Mouse (Mus musculus) heart, embryonic 11.5 days (tissue): Measurements from ENCODE around the gene Senp2. TPM values are rescaled to one million over a fixed set of nuclear protein-coding genes. Genes with fewer than 3 reads are reported as not detected.

Source experiments
- ATAC-seq: fragments of 200-750 bp; cut with Nextera tagmentation; replicated peaks from 2 replicates; pipeline ENCODE4 v1.8.0; 2017; ENCODE audit warnings: moderate library complexity; ENCODE audit not compliant: insufficient number of reproducible peaks, low FRiP score, low TSS enrichment
- H3K27ac ChIP-seq: fragments of 300-500 bp; sonication (generic); 2 replicates; pipeline ENCODE4 v1.5.1; 2014; ENCODE audit warnings: mild to moderate bottlenecking, low read depth, low read length
- H3K27me3 ChIP-seq: fragments of 300-500 bp; sonication (generic); 2 replicates; pipeline ENCODE4 v1.6.1; 2014; ENCODE audit warnings: mild to moderate bottlenecking, low read length, mixed read lengths; ENCODE audit not compliant: control insufficient read depth, insufficient read depth
- H3K36me3 ChIP-seq: fragments of 300-500 bp; sonication (generic); 2 replicates; pipeline ENCODE4 v1.6.1; 2014; ENCODE audit warnings: mild to moderate bottlenecking, low read length, moderate library complexity, mixed read lengths; ENCODE audit not compliant: control insufficient read depth, insufficient read depth
- H3K4me1 ChIP-seq: fragments of 300-500 bp; sonication (generic); 2 replicates; pipeline ENCODE4 v1.6.1; 2014; ENCODE audit warnings: low read length; ENCODE audit not compliant: control insufficient read depth, insufficient read depth
- H3K4me2 ChIP-seq: fragments of 300-500 bp; sonication (generic); 2 replicates; pipeline ENCODE4 v1.6.1; 2014; ENCODE audit warnings: mild to moderate bottlenecking, moderate library complexity
- H3K4me3 ChIP-seq: fragments of 300-500 bp; sonication (generic); 2 replicates; pipeline ENCODE4 v1.5.1; 2014; ENCODE audit warnings: low read depth, low read length
- H3K9ac ChIP-seq: fragments of 300-500 bp; sonication (generic); 2 replicates; pipeline ENCODE4 v1.6.1; 2014; ENCODE audit warnings: mild to moderate bottlenecking, low read depth, low read length, moderate library complexity
- H3K9me3 ChIP-seq: fragments of 300-500 bp; sonication (generic); replicated peaks from 2 replicates; pipeline ENCODE4 v1.6.1; 2016; ENCODE audit warnings: low read length; ENCODE audit not compliant: control insufficient read depth
- WGBS: fragments of 180-500 bp; shearing (Covaris S2); extraction: QIAGEN DNeasy Blood & Tissue Kit; methylation state at CpG from one replicate; pipeline ENCODE4 v1.1.7; 2014; ENCODE audit not compliant: insufficient replicate concordance; 5-methylcytosine and 5-hydroxymethylcytosine counted together
- polyA plus RNA-seq: library from polyadenylated mRNA; unstranded; fragments of >200 nt; fragmentation: Nextera tagmentation; extraction: Ambion mirVana; gene quantifications from 2 replicates; pipeline ENCODE4 v1.2.1, GENCODE M21; 2014

Senp2 gene
- polyA plus RNA-seq, 1 experiment from 2014 or later, result 39.7 TPM

DNA sequence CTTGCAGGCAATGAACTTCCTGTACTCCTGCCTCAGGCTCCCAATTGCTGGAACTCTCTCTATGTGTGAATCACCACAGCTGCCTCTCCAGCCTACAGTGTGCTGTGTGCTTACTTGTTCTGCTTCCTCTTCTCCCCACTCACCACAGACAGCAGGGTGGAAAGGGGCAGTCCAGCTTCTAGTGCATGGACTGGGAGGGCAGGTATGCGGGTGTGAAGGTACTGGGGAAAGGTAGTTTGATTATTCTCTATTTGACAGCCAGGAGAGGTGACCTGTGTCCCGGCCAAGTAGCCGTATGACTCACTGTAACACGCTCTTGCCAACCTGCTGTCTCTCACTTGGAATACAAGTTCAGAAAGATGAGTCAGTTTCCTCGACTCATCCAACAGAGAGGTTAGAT lies 11.2 kb upstream of the Senp2 start:
- H3K4me3 ChIP-seq, result no peak overlapping the region
- WGBS, result 74% methylated on average over 5 of the region's 5 CpGs
- H3K27ac ChIP-seq, result no peak overlapping the region
- ATAC-seq, result no peak
- H3K27me3 ChIP-seq, result 0 out of 2 replicates have a peak, but pooled peaks cover 2% of the 10 kb centered on the region
- H3K4me1 ChIP-seq, result peaks cover 11% of the 10 kb centered on the region; the same call in 1 of the 2 replicates
- H3K9ac ChIP-seq, result no peak overlapping the region
- no peaks in the 10 kb centered on the region for H3K9me3 ChIP-seq
- H3K36me3 ChIP-seq, result no peaks in the 10 kb centered on the region
- H3K4me2 ChIP-seq, result no peak overlapping the region

DNA sequence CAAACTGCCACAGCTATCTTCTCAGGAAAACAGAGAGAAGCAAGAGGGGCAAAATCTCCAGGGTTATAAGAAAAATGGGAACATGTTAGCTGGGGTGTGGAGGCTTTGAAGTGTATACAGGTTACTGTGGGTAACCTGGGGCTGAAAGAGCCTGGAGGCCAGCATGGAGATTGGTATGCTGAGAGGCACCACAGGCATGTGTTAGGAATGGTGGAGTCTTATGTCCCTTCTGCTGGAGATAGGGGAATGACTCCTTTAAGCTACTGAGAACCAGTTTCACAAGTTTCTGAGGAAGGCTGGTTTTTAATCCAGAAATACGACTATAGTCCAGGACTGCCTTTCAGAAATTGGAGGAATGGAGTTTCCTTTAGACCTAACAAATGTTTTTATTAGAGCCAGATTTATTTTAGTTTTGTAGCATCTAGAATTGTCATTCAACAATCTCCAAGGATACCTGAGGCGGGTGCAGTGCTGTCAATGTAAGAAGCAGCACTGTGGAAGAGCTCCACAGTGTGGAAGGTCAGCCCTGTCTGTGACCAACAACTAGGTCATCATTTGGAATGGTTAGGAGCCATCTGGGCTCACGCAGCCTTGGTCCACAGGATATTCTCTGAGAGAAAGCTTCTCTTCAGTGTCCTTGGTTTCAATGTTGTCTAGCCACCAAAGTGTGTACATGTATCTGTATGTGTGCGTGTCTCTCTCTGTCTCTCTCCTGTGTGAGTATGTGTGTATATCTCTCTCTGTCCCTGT lies 9.2 kb upstream of the Senp2 start:
- H3K27ac ChIP-seq, result no peak overlapping the region
- no peak overlapping the region for H3K4me3 ChIP-seq
- ATAC-seq, result no peak
- H3K4me1 ChIP-seq, result peaks cover 11% of the 10 kb centered on the region; the same call in 1 of the 2 replicates
- H3K9me3 ChIP-seq, result no peaks in the 10 kb centered on the region
- no peak overlapping the region for H3K4me2 ChIP-seq
- 0 out of 2 replicates have a peak, but pooled peaks cover 2% of the 10 kb centered on the region for H3K27me3 ChIP-seq
- H3K9ac ChIP-seq, result no peak overlapping the region
- WGBS, result 77% methylated on average over 4 of the region's 4 CpGs
- H3K36me3 ChIP-seq, result no peaks in the 10 kb centered on the region

DNA sequence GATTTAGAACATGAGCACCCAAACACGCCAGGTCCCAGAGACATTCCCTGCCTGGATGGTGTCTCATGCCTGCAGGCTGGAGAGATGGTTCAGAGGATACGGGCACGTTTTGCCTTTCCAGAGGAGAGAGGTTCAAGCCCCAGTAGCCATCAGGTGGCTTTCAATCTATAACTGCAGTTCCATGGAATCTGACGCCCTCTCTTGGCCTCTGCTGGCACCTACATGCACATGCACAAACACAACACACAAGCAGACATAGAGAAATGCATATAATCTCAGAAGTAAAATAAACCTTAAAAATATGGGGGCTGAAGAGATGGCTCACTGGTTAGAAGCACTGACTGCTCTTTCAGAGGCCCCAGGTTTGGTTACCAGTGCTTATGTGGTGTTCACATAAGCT lies 8.1 kb upstream of the Senp2 start:
- no peaks in the 10 kb centered on the region for H3K36me3 ChIP-seq
- no peak for ATAC-seq

DNA sequence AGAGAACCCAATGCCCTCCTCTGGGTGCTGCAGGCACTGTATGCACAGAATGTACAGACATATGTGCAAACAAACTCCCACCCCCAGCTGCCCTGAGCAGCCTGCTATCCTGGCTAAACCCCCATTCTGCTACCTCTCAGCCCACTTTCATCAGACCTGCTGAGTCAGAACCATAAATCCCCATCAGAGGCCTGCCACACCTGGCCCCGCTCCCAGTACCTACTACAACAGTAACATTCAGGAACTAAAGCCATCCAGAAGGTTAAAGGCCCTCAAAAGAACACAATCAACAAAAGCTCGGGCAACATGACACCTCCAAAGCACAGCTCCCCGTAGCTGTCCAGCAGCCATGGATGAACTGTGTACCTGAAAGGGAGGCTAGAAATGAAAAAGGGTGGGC lies 7.7 kb upstream of the Senp2 start:
- H3K4me1 ChIP-seq, result peaks cover 5% of the 10 kb centered on the region; the same call in 1 of the 2 replicates
- no peak overlapping the region for H3K4me2 ChIP-seq
- no peak overlapping the region for H3K4me3 ChIP-seq
- H3K9ac ChIP-seq, result no peak overlapping the region
- ATAC-seq, result no peak
- H3K27me3 ChIP-seq, result 0 out of 2 replicates have a peak, but pooled peaks cover 2% of the 10 kb centered on the region
- no peaks in the 10 kb centered on the region for H3K9me3 ChIP-seq
- H3K36me3 ChIP-seq, result no peaks in the 10 kb centered on the region
- no peak overlapping the region for H3K27ac ChIP-seq
- WGBS, result 57% methylated on average over 3 of the region's 3 CpGs

More for the DNA sequence above, 8.1 kb upstream of the Senp2 start:
- no peak overlapping the region for H3K4me2 ChIP-seq
- no peak overlapping the region for H3K4me3 ChIP-seq
- H3K27ac ChIP-seq, result no peak overlapping the region
- peaks cover 8% of the 10 kb centered on the region; the same call in 1 of the 2 replicates for H3K4me1 ChIP-seq
- WGBS, result 58% methylated on average over 4 of the region's 4 CpGs
- H3K9ac ChIP-seq, result no peak overlapping the region
- no peaks in the 10 kb centered on the region for H3K9me3 ChIP-seq
- H3K27me3 ChIP-seq, result 0 out of 2 replicates have a peak, but pooled peaks cover 2% of the 10 kb centered on the region

DNA sequence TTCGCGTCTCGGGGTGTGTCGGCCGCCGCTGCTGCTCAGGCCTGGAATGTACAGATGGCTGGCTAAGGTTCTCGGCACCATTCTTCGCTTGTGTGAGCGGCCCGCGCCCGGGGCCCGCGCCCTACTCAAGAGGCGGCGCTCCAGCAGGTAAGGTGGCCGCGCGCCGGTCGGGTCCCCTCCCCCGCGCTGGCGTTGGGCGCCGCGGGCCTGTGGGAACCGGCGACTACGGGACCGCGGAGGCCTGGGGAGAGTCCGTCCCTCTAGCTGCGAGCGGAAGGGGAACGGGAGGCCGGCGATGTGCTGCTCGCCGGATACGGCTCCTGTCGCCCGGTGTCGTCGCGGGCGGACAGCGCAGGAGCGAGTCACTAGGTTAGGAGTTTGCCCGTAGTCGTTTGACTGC lies 312 bp downstream of the Senp2 start:
- Histone ChIP-seq H3K36me3 (no peaks in the 10 kb centered on the region), H3K4me3 (peak overlapping the region; percentile 98), H3K4me2 (peak overlapping the region; percentile 86), H3K27me3 (no peaks in the 10 kb centered on the region), H3K9ac (peak overlapping the region; percentile 94), H3K9me3 (no peaks in the 10 kb centered on the region), H3K27ac (peak overlapping the region; percentile 76), H3K4me1 (peaks cover 3% of the 10 kb centered on the region)
- 0% methylated on average over 38 of the region's 51 CpGs for WGBS
- ATAC-seq, result peak; percentile 70

DNA sequence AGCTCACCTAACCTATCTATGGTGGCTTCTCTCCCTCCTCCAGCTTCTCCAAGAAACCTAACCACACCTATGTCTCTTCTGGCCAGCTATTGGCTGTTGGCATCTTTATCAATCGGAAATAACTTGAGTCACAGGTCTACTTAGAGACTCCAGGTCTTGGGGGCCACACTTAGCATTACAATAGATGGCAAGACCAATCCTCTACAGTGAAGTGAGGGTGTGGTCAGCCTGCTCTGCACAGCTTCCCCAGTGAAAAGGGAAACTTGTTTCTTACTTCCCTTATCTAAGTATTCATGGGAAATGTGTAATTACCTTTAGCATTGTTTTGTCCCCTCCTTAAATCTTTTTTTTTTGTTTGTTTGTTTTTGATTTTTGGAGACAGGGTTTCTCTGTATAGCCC lies 6.3 kb downstream of the Senp2 start:
- H3K27ac ChIP-seq, result no peak overlapping the region
- WGBS, result 85% methylated on average over 1 of the region's 1 CpGs
- no peak for ATAC-seq
- no peak overlapping the region for H3K4me2 ChIP-seq
- no peak overlapping the region for H3K9ac ChIP-seq
- H3K36me3 ChIP-seq, result peaks cover 14% of the 10 kb centered on the region
- no peaks in the 10 kb centered on the region for H3K9me3 ChIP-seq
- no peaks in the 10 kb centered on the region for H3K27me3 ChIP-seq
- H3K4me1 ChIP-seq, result no peaks in the 10 kb centered on the region
- H3K4me3 ChIP-seq, result no peak overlapping the region

DNA sequence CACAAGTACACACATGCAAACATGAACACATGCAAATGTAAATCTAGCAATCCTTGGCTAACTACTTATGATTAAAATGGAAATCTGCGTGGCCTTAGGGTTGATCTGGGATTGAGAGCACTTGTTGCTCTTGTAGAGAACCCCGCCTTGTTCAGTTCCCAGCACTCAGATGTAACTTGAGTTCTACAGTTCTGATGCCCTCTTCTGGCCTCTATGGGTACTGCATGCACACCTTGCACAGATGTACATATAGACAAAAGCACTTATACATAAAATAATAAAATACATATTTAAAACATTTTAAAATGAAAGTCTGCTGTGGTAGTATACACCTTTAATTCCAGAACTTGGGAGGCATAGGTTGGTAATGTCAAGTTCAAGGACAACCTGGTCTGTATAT lies 12.8 kb downstream of the Senp2 start:
- Histone ChIP-seq H3K27ac (no peak overlapping the region), H3K36me3 (peaks cover 21% of the 10 kb centered on the region), H3K27me3 (no peaks in the 10 kb centered on the region), H3K9me3 (peaks cover 3% of the 10 kb centered on the region), H3K4me2 (no peak overlapping the region), H3K9ac (no peak overlapping the region), H3K4me3 (no peak overlapping the region), H3K4me1 (no peaks in the 10 kb centered on the region)
- no peak for ATAC-seq
- WGBS, result 97% methylated on average over 2 of the region's 2 CpGs

DNA sequence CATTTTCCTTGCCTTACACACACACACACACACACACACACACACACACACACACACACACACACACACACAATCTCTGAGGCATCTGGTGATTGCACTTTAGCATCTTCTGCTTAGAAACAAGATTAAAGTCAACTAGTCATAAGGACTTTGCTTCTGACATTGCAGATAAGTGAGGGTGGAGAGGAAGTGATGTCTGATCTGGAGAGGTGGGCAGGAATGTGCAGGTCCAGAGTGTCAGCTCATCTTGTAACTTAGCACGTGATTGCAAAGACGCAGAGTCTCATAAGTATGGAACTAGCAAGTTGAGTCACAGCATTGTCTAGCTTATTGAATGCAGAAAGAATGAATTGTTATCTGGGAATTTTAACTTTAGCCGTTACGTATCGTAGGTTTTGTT lies 18.2 kb downstream of the Senp2 start:
- no peak overlapping the region for H3K4me3 ChIP-seq
- 86% methylated on average over 5 of the region's 5 CpGs for WGBS
- H3K9me3 ChIP-seq, result no peaks in the 10 kb centered on the region
- H3K4me1 ChIP-seq, result no peaks in the 10 kb centered on the region
- H3K9ac ChIP-seq, result no peak overlapping the region
- no peak overlapping the region for H3K4me2 ChIP-seq
- no peak overlapping the region for H3K27ac ChIP-seq
- no peaks in the 10 kb centered on the region for H3K27me3 ChIP-seq
- ATAC-seq, result no peak
- H3K36me3 ChIP-seq, result peaks cover 25% of the 10 kb centered on the region

DNA sequence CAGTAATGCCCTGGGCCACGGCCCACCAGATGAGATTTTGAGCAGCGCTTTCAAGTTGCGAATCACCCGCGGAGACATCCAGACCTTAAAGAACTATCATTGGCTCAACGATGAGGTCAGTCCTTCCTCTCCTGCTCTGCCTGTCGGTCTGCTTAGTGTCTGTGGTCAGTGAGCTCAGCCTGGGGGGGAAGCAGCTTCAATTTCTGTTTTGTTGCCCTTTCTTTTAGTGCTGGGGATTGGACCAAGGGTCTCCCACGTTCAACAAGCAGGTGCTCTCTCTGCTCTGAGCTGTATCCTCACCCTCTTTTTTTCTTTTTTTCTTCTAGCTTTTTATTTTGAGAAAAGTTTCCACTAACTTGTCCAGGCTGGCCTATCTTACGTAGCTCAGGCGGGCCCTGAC lies 29.3 kb downstream of the Senp2 start:
- no peak for ATAC-seq
- Histone ChIP-seq H3K4me2 (no peak overlapping the region), H3K4me1 (no peaks in the 10 kb centered on the region), H3K36me3 (0 out of 2 replicates have a peak, but pooled peaks cover 6% of the 10 kb centered on the region), H3K9ac (no peak overlapping the region), H3K27ac (no peak overlapping the region), H3K4me3 (no peak overlapping the region), H3K9me3 (no peaks in the 10 kb centered on the region), H3K27me3 (no peaks in the 10 kb centered on the region)
- WGBS, result 85% methylated on average over 10 of the region's 10 CpGs
